Mouse (Mus musculus): Measurements from ENCODE around the gene Chl1. TPM values are rescaled to one million over a fixed set of nuclear protein-coding genes. Genes with fewer than 3 reads are reported as not detected.

Chl1 gene
- total RNA-seq, 2 experiments from 2014 or later, result 153 to 165 TPM

- no peak for DNase-seq (ENCODE audit: low spot score in 2 of 2)
These were observed 270.7 kb downstream of the Chl1 start for GRCm38 (mm10) chr6:103781058-103781457.

GRCm38 (mm10) chr6:103791077-103791632 is 280.8 kb downstream of the Chl1 start:
- DNase-seq (ENCODE audit: low spot score in 2 of 2), result no peak

- peak in 1 of 2 experiments; percentile 6 for DNase-seq (ENCODE audit: low spot score in 2 of 2)
These were observed 284.9 kb downstream of the Chl1 start for GRCm38 (mm10) chr6:103795241-103795640.
